Mouse (Mus musculus): ENCODE results near the gene Ntm.

Gene Ntm

DNA sequence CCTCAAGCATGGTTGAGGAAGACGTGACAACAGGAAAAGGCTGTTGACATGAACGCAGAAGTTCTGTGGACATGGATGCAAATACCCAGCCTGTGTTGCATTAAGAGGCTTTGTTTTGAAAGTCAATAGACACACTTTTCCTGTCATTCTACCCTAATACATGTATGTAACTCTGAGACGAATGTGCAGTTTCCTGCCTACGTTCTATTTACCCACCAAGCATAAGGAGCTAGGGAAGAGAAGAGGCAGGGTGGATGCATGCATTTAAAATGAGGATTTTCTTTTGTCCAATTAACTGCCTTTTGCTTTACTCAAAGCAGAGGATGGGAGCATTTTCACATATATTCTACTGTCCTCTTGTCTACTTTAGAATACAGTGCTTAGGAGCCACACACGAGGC, 858.5 kb downstream of the Ntm start:
- no peak for DNase-seq

DNA sequence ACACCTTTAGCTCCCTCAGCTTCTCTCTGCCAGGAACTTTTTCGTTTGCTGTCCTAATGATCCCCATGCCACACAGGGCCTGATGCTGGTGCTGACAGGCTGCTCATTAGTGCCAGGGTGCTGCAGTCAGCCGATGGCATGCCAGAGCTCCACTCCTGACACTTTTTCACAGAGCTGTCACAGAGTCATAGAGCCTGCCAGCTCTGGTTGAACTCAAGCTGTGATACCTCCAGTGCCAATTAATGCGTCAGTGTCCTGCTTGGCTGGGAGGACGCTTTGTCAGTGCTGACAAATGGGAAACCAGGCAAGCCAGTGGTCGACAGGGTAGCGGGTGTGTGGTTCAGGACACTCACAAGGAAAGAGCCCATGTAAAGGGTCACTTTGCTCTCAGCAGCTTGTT, 858.9 kb downstream of the Ntm start:
- no peak for DNase-seq

DNA sequence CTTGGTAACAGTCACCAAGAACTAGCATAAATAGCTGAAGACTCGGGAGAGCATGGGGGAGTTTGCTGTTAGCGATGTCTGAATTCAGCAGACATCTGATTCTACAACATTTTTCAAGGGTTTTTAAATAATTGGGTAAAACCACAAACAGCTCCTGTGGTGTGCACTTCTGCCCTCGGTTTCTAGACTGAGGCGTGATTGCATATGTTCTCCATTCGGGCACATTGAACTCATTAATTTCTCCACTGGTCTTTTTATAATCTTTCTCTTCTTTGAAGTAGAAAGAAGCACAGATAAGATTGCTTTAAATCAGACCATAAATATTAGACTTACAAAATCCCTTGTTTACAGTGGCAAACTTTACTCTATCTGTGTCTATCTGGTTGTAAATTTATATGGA, 862.3 kb downstream of the Ntm start:
- no peak for DNase-seq

DNA sequence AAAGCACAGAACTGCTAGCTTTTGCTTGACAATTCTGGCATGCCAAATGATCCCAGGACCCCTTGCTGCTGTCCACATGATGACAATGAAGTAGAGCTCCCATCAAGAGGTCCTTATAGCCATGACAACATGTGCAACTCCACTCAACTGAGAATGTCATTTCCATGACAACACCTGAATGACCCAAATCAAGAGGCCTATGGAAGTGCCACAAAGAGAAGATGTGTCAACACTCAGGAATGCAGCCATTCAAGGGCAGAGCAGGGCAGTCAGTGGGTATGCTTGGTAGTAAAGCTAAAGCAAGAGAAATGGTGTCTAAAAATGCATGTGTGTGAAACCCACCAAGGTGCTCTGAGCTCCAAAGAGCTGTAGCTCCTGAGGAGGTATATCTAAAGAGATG, 870.5 kb downstream of the Ntm start:
- no peak for DNase-seq

DNA sequence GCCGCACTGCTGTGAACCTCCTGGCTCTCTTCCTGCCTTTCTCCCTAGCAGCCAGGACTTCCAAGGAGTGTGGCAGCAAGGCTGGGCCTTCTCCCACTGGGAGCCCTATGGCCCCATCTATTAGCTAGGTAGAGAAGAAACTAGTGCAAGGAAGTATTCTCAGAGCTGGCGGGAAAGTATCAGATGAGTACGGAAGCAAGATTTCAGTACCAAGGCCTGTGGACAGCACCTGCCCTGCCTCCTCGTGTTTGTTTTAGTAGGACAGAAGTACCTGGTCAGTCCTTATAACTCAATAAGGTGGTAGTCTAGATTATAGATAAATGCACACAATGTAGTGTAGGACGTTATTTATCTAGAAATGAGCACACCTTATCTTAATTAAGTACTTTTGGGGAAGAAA, 874.3 kb downstream of the Ntm start:
- DNase-seq, result no peak

DNA sequence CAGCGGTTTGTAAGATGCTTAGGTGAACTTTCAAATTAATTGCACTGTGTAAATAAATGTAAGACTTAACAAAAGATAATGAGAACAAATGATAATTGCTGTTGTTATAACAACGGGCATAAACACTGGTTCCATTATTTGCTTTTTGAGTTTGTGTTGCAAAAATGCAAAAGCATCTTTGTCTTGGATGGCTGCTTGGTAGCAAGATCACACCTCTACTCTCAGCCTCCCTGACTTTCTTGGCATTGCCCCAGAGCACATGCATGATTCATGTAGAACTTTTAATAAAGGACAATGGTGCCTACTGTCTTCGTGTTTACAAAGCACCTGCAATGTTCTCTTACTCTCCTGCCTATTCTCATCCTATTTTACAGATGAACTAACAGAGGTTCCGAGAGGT, 875.3 kb downstream of the Ntm start:
- DNase-seq, result no peak

DNA sequence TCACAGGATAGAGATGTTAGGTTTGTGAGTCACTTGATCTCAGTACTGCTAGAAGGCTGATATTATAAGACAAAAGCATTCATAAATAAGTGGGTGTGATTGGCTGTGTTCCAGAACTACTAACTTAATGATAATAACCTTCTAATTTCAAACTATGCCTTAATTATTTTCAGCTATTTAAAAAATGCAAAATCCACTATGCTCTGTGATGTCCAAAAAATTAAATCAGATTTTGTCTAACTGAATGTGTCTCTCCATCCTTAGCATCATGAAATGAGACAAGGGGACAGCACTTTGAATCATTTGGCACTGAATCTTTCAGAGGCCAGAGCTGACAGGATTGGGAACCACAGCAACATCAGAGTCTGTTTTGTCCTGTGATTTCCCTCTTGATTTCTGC, 875.8 kb downstream of the Ntm start:
- no peak for DNase-seq

DNA sequence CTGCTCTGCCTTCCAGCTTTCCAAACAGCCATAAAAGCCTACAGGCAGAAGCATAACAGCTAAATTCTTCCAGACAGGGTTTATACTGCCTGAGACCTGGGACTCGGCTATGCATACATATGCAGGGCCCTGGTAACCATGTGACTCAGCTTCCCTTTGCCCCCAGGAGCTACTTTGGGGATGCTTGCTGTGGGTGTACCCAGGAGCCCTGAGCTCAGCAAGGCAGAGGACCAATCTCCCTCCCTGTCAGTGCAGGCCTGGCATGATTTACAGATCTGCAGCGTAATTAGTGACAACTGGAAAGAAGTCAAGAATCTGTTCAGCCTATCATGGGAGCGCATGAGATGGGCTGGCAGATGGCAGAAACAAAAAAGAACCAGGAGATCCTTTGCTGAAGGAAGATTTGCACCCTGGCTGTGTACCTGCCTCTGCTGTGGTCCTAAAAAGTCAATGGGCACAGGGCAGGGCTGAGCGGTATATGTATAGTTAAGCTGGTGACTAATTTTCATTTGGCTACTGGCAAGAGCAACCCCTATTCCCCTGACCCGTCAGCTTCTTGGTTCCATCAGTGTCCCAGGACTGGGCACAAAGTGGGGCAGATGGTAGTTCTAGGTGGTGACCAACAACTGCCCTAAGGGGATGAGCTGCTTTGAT, 886.9 kb downstream of the Ntm start:
- DNase-seq, result no peak

DNA sequence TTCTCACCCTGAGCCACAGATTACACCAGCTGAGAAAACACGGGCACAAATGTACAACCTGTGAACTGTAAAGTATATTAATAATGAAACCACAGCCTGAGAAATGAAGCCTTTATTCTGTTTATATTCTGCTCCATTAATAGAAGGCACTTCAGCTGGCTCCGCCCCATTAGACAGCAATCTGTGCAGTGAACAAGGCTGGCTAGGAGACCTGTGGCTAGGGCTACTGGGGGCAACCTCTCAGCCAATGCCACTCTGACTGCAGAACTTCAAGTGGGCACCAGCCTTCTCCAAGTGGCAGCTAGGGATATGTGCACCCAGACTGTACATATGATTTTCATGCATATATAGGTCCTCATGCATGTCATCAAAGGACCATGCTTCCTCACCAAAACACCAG, 887.7 kb downstream of the Ntm start:
- no peak for DNase-seq

DNA sequence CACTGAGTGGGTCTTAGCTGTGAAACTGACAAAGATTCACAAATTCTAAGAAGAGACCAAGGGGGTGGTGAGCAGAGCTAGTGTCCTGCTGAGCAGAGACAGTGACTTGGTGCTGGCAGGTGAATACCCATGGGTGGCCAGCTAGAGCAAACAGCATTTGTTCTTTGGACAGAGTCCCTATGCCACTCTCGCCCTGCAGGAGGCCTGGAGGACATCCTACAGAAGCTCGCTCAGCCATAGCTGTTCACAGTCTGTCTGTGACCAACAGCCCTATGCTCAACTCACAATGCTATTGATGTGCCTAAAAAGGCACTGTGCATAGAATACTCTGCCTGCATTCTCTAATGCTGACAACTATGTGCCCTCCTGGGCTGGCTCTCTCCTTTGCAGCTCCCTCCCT, 888.4 kb downstream of the Ntm start:
- no peak for DNase-seq

DNA sequence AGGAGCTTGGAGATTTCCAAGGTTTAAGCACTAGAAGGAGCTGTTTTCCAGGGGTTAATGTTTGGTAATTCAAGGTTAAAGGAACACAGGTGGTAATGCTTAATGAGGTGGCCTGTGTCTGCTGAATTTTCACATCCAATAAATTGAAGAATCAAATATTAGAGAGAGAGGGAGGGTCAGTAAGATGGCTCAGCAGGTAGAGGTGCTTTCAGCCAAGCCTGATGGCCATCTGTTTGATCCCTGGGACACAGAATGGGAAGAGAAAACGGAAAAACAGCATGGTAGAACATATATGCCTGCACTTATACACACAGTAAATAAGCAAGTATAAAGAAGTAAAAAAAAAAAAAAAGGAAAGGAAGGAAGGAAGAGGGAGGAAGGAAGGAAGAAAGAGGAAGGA, 890.9 kb downstream of the Ntm start:
- DNase-seq, result no peak

DNA sequence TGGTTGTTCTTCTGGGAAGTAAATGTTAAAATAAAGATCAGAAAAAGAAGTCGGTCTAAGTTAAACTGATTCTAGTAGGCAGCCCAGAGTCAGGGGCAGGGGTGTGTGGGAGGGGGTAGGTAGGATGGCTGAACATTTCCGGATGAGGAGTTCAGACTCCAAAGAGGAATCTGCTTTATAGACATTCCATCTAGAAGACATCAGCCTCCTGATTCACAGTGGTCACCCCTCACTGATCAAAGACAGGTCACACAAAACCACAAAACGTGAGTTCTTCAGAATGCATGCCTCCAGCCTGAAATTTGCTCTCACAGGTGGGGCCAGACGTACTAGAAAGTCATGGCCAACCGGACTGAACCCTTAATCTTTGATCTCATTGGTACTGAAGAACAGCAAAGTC, 895.4 kb downstream of the Ntm start:
- DNase-seq, result no peak

DNA sequence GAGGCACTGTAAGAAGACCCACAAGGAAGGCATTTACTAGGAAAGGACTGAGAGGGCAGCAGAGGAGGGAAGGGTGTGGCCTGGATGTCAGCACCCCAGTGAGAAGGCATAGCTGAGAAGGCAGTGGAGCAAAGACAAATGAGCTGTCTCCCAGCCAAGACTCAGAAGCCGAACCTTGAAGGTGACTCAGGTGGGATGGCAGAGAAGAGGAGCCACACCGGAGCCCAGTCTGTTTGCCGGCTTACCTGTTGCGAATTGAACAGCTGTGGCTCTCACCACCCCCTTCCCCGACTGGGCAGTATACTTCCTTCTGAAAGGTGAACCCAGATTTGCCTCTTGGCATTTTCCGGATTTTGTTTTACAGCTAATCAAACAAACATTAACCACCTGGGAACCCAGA, 902.6 kb downstream of the Ntm start:
- no peak for DNase-seq

DNA sequence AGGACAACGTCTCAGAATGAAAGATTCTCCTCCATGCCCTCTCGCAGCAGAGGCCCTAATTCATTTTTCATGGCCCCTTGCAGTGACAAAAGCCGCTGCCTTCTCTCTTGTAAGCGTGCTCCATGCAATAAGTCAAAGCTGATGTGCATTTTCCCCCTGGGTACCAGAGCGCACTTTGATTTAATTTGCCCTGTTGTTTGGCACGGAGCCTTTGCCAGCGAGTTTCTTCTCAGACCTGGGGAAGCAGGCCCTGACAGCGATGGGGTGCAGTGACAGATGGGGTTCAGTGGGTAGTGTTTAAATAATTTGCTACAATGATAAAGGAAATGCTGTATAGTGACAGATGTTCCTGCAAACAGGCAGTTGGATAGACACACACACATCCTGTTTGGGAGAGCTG, 904.1 kb downstream of the Ntm start:
- no peak for DNase-seq

DNA sequence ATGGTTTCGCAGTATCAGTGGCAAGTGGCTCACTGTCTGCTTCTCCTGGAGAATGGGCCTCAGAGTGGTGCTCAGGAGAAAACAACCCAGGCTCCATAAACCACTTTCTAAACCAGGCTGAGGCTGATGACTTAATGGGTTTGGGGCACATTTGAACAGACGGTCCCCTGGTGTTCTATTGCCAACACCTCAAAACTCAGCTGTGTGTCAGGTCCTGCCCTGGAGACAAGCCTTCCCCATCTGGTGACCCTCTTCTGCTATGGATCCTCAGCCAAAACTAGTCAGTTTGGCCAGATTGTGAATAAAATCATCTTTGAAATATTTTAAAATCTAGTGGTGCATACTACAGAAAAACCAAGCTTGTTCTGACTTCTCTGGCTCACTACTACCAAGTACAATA, 907.3 kb downstream of the Ntm start:
- DNase-seq, result no peak

DNA sequence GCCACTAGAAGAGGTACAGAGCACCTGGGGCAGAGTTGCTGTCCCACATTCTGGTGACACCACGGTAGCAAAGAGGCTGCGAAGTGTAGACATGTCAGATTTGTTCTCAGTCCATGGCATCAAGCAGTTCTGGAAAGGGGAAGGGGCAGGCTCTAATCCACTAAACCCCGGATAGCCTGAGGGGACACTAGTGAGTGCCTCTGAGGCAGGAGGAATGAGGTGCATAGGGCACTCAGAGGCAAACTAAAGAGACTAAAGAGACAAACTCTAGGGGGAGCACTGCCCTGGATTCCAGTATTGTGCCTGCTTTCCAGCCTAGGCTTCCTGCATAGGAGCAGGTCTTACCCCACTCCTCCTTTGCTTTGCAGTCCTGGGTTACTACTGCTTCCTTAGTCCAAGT, 926.5 kb downstream of the Ntm start:
- no peak for DNase-seq

DNA sequence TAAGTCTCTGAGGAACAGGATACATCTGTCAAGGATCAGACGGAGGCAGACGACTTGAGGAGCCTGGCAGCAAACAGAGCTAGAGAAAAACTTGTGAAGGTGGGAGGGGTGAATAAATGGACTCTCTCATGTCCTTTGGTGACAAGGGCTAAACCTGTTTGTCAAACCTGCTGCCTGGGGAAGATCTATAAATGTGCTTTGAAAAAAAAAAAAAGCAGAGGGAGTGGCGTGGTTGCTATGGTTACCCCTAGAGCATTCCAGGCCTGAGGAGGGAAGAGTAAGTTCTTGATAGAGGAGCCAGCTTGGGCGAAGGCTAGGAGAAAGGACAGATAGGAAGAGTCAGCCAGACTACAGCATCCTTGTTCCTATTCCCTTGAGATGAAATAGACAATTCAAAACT, 926.9 kb downstream of the Ntm start:
- no peak for DNase-seq

DNA sequence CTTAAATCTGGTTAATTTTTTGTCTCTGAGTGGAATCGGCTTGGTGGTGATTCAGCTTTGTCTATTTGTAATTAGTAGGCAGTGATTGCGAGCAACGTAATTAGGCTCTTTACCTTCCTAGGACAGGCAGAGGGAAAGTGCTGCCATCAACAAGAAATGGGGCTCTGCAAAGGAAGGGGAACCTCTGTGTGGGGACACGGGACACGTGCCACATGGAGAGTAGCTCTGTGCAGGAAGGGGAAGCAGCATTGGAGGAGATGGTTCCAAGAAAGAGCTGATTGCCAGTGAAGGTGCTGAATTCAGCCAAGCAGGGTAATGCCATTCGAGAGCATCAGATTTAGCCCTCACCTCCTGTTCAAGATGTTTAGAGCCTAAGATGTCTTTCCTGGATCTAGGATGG, 936.5 kb downstream of the Ntm start:
- DNase-seq, result no peak

DNA sequence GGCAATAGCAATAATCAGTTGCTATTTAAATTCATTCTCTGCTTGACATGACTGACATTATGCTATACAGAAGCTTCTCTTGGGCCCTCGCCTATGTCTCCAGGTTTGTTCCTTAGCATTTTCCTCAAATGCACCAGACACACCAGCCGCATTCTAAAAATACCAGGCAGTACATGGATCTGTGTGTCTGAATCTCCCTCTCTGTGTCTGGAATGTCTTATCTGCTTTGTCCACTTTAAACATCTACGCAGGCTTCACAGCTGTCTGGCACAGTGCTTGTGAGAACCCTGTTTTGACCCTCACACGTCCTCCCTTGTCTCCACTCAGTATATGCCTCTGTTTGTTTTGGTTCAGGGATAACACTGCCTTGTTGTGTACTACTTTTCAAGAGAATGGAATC, 937.3 kb downstream of the Ntm start:
- DNase-seq, result no peak

DNA sequence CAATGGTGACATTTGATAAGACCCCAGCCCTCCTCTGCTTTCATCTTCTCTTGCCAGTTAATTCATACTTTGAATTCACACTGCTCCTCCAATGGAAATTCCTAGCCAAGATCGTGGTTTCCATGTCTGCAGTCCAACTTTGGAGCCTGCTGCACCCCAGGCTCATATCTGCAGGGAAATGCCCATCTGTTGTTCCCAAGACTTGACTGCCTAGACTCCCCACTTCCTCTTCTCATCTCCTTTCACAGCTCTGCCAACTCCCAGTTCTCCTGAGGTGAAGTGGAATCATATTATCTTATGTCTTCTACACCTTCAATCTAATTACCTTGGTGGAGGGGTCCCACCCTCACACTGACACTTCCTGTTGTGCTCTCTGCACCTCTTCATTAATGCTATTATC, 937.8 kb downstream of the Ntm start:
- DNase-seq, result no peak

DNA sequence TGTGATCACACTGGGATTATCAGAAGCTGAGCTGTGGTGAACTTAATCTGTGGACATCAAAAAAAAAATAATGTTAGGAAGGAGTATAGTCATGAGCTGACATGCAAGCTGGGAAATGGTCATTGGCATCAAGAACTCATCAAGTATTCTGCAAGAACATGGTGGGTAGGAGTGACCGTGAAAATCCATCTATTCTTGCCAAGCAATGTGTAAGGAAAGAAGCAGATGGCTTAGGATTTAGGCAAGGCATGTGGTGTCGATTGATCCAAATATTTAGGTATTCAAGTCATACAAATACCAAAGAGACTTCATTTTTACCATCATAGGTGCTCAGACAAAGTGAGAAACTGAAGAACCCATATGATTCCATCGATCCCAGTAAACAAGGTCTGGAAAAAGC, 946.1 kb downstream of the Ntm start:
- DNase-seq, result no peak

DNA sequence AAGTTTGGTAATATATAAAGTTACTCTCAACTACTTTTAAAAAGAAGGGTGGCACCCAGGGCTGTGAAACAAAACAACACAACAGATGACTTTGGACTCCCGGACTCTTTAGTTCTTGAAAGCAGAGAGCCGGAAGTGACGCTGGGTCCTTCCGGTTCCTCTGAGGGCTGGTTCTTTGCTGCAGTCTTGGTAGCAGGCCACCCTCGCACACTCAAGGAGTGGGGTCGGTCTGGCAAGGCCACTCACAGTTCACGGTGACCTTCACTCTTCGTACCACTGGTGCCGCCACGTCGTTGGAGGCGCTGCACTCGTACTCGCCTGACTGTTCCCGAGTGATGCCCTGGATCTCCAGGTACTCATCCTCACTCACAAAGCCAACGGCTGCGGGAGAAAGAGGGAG, 949.1 kb downstream of the Ntm start:
- DNase-seq, result no peak

DNA sequence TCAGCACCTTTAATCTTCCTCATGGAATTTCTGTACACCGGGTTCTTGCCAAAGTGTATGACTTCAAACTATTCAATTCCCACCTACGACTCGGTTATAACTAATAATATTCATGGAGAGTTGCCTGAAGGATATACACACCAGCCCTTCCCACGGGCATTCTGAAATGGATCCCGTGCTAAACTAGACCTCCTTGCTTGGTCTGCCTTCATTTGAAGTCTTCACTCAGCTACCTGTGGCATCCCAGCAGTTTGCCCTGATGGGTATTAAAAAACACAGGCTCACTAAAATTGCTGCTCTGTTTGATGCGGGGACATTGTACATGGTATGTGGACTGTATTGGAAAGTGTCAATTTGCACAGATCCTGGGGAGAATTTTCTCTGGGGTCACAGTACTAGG, 950.4 kb downstream of the Ntm start:
- DNase-seq, result no peak

DNA sequence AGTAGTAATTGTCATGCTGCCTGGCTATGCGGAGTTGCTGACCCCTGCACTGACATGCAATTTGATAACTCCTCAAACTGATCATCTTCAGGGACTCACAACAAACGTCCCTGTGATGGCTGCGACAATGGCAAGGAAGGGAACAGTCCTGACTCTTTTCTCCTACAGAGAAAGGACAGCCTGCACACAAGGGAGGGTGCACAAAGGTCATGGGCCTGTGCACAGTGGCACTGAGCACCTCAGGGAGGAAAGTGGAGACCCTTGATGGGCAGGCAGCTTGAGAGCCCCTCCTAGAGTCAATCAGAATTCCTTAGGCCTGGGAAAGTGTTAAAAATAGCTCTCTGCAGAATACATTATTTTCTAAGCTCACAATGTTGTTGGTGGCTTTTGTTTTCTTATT, 951.5 kb downstream of the Ntm start:
- no peak for DNase-seq

DNA sequence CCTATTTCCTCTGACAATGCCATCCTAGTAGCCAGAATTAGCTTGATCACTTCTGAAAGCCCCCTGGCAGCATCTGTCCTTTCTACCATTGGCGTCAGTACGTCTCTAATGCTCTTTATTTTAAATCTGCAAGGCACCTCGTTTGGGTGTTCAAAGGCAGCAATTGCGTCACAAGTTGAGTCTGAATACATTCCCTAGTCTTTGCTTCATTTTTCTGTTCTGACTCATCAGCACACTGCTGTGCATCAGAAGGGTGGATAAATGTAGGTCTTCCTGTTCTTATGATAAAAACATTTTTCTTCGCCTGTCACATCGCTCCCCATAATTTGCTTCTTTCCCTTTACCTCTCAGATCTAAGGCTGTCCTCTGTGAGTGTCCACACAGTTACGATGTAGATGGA, 958.4 kb downstream of the Ntm start:
- no peak for DNase-seq

DNA sequence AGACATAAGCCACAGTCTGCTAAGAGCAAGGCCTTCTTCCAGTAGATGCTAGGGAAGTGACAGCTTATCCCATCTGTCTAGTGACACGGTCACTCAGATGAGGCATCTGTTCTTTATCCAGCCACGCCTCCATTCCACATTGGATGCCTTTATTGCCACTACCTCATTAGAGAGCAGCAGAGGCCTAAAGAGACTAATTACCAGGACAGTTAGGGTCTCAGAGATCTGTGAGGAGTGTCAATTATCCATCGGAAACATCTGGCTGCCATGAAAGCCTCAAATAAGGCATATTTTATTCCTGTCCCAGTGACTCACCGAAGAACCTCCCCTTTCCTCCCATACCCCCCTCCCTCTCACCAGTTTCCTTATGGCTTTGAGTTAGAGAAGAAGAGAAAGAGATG, 963.0 kb downstream of the Ntm start:
- no peak for DNase-seq

All from thymus, adult 18-20 months (tissue).